Mouse (Mus musculus) E14TG2a.4 (cell line): Measurements from ENCODE around the gene Mtor.
A peak's percentile ranks its signal among the peaks of the same experiment; 100 is the strongest.

Experiments
- H3K27me3 ChIP-seq: 2 replicates; pipeline ENCODE4 v1.6.1; 2014; ENCODE audit warnings: low read length, control low read depth; ENCODE audit not compliant: insufficient read depth
- H3K36me3 ChIP-seq: 2 replicates; pipeline ENCODE4 v1.6.1; 2014; ENCODE audit warnings: low read length, control low read depth; ENCODE audit not compliant: insufficient read depth
- H3K4me1 ChIP-seq: replicated peaks from 2 replicates; pipeline ENCODE4 v1.6.1; 2014; ENCODE audit warnings: low read depth, low read length, control low read depth
- H3K4me3 ChIP-seq: replicated peaks from 2 replicates; pipeline ENCODE4 v1.5.1; 2014; ENCODE audit warnings: mild to moderate bottlenecking, low read length
- H3K9me3 ChIP-seq: 2 replicates; pipeline ENCODE4 v1.6.1; 2014; ENCODE audit warnings: low read length, control low read depth
- CTCF ChIP-seq: conservative IDR thresholded peaks from 2 replicates; pipeline ENCODE4 v1.5.1; 2014; ENCODE audit warnings: low read length
- NANOG ChIP-seq: IDR thresholded peaks from 2 replicates; pipeline ENCODE4 v1.6.1; 2014; ENCODE audit warnings: borderline replicate concordance, low read length, mixed read lengths
- POU5F1 ChIP-seq: IDR thresholded peaks from 2 replicates; pipeline ENCODE4 v1.6.1; 2014; ENCODE audit warnings: low read length, borderline replicate concordance

The Mtor gene

GRCm38 (mm10) chr4:148580765-148581164 is 132.4 kb downstream of the Mtor start:
- Histone ChIP-seq H3K4me3 (no peak overlapping the region), H3K36me3 (peaks cover 81% of the 10 kb centered on the region), H3K4me1 (peaks cover 16% of the 10 kb centered on the region), H3K27me3 (no peaks in the 10 kb centered on the region), H3K9me3 (no peaks in the 10 kb centered on the region)
- TF ChIP-seq NANOG, result no peak
- no peak for TF ChIP-seq CTCF
- TF ChIP-seq POU5F1, result no peak

GRCm38 (mm10) chr4:148581422-148581821 is 133.0 kb downstream of the Mtor start:
- Histone ChIP-seq H3K36me3 (peaks cover 75% of the 10 kb centered on the region), H3K27me3 (no peaks in the 10 kb centered on the region), H3K4me1 (peaks cover 16% of the 10 kb centered on the region), H3K9me3 (no peaks in the 10 kb centered on the region), H3K4me3 (no peak overlapping the region)
- no peak for TF ChIP-seq POU5F1

DNA sequence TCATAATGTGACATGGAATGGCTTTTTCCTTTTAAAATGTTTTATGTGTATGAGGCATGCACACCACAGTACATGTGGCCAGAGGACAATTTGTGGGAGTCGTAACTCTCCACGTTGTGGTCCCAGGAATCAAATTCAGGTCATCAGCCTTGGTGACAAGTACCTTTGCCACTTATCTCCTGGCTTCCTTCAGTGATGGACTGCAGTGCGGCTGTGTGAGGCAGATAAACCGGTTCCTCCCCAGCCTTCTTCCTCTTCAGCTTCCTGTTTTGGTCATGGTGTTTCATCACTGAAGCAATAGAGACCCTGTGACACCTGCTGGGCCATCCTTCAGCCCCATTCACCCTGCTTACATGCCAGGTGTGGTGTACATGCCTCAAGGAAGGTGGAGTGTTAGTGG is 134.8 kb downstream of the Mtor start:
- peaks cover 17% of the 10 kb centered on the region for H3K4me1 ChIP-seq
- TF ChIP-seq NANOG, result no peak
- no peak for TF ChIP-seq CTCF
- no peak for TF ChIP-seq POU5F1
- H3K36me3 ChIP-seq, result peaks cover 56% of the 10 kb centered on the region
- no peak overlapping the region for H3K4me3 ChIP-seq
- no peaks in the 10 kb centered on the region for H3K9me3 ChIP-seq
- no peaks in the 10 kb centered on the region for H3K27me3 ChIP-seq

DNA sequence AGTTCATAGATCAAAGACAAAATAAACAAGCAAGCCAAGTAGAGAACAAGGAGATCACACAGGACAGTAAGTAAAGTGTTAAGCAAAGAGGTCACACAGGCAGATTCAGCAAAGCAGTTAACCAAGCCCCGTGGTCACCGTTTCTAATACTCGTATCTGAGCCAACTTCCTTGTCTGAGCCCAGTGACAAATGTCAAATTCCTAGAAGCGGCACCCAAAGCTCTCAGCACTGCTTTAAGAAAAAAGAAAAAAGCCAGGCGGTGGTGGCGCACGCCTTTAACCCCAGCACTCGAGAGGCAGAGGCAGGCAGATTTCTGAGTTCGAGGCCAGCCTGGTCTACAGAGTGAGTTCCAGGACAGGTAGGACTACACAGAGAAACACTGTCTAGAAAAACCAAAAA is 138.2 kb downstream of the Mtor start:
- peaks cover 32% of the 10 kb centered on the region for H3K4me1 ChIP-seq
- peaks cover 22% of the 10 kb centered on the region for H3K36me3 ChIP-seq
- no peaks in the 10 kb centered on the region for H3K27me3 ChIP-seq
- H3K4me3 ChIP-seq, result no peak overlapping the region
- TF ChIP-seq NANOG (no peak), CTCF (no peak), POU5F1 (no peak)
- H3K9me3 ChIP-seq, result no peaks in the 10 kb centered on the region

DNA sequence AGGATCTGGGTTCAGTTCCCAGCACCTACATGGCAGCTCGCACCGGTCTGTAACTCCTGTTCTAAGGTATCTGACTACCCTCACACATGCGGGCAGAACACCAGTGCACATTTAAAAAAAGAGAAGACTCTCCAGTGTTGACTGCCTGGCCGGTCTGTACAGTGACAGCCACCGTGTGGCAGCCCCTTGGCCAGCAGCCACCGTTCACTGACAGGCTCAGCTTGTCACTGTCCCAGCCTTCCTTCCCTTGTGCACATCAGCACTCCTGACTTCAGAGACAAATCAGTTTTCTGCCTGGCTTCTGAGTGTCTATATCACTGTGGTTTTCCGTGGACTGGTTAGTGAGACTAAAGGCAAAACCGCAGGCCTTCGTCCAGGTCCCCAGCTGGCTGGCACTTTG is 140.4 kb downstream of the Mtor start:
- Histone ChIP-seq H3K9me3 (no peaks in the 10 kb centered on the region), H3K27me3 (no peaks in the 10 kb centered on the region), H3K4me3 (no peak overlapping the region), H3K4me1 (peaks cover 42% of the 10 kb centered on the region), H3K36me3 (peaks cover 22% of the 10 kb centered on the region)
- TF ChIP-seq CTCF (no peak), NANOG (no peak), POU5F1 (no peak)

DNA sequence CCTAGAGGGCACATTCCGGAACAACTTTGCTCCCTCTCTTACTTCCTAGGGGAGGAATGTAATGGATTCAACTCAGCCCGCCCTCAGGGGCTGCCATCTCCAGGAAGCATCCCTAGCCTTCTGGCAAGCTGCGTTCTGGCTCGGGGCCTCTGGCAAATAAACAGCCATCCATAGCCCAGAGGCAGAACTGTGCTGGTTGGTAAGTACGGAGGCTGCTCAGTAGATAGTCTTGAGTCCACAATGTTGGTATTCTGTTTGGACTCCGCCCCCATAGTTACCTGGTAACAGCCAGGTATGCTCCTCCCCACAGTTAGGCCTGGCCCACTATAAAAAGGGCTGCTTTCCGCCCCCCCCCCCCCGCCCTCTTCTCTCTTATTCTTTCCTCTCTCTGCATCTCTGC is 141.2 kb downstream of the Mtor start:
- peaks cover 27% of the 10 kb centered on the region for H3K36me3 ChIP-seq
- TF ChIP-seq POU5F1, result no peak
- no peak for TF ChIP-seq CTCF
- no peak for TF ChIP-seq NANOG
- H3K4me1 ChIP-seq, result peaks cover 50% of the 10 kb centered on the region
- H3K27me3 ChIP-seq, result no peaks in the 10 kb centered on the region
- no peak overlapping the region; the same call in 1 of the 2 replicates for H3K4me3 ChIP-seq
- H3K9me3 ChIP-seq, result no peaks in the 10 kb centered on the region

GRCm38 (mm10) chr4:148590421-148591170 is 142.2 kb downstream of the Mtor start:
- Histone ChIP-seq H3K36me3 (peaks cover 38% of the 10 kb centered on the region), H3K9me3 (no peaks in the 10 kb centered on the region), H3K4me3 (peak overlapping the region; percentile 100), H3K27me3 (no peaks in the 10 kb centered on the region), H3K4me1 (peaks cover 58% of the 10 kb centered on the region)
- TF ChIP-seq NANOG (no peak), CTCF (no peak), POU5F1 (peak; percentile 23; the same call in 1 of the 2 replicates)

GRCm38 (mm10) chr4:148591171-148591630 is 142.8 kb downstream of the Mtor start, which contains the start of gene Srm:
Gene Srm, plus strand, starts transcription at chr4:148591503.
- Histone ChIP-seq H3K27me3 (no peaks in the 10 kb centered on the region), H3K9me3 (no peaks in the 10 kb centered on the region), H3K4me1 (peaks cover 64% of the 10 kb centered on the region), H3K4me3 (peak within 1 kb of the TSS; percentile 100), H3K36me3 (peaks cover 44% of the 10 kb centered on the region)
- TF ChIP-seq POU5F1, result no peak
- TF ChIP-seq CTCF, result no peak
- no peak for TF ChIP-seq NANOG
